Mouse (Mus musculus) layer of hippocampus, adult 11-12 months (tissue): ENCODE data around the gene Rnf26.

Source experiments
- DNase-seq: peaks from one replicate; pipeline ENCODE4 v3.0.0; 2022; ENCODE audit warnings: low spot score

Gene Rnf26

DNA sequence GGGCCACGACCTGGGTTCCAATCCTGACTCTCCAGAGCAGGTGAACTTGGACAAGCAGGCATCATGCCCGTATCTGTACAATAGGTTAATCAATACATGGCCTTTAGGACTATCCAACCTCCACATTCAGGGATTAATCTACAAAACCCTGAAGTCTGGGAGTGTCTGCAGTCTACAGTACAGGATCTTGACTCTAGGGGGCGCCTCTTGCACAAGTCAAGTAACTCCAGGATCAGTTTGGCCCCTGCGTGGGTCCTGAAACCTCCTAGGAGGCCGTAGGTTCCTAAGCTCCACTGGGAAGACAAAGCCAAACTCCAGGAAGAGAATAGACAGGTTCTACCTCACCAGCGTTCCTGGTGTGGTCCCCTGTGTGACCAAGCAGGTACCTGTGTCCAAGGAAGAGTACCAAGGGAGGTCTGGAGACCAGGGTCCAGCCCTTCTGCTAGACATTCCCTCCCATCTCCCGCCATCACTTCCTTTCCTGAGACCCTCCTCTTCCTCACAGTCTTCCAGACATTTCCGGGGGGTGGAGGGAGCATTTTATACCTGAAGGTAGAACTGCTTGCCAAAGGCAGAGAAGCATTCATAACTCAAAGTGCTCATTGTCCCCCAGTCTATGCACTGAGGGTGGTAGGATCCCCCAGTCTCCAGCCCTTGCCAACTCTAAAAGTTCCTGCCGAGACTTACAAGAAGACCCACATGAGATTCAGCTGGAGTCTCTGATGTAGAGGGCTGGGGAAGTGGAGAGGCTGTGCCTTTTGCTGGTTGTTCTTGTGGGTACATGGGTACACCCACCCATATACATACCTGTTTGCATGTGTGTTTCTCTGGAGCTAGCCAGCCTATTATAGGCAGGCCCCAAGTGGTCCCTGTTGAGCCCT, 38.7 kb downstream of the Rnf26 start:
- peak; percentile 58 for DNase-seq

DNA sequence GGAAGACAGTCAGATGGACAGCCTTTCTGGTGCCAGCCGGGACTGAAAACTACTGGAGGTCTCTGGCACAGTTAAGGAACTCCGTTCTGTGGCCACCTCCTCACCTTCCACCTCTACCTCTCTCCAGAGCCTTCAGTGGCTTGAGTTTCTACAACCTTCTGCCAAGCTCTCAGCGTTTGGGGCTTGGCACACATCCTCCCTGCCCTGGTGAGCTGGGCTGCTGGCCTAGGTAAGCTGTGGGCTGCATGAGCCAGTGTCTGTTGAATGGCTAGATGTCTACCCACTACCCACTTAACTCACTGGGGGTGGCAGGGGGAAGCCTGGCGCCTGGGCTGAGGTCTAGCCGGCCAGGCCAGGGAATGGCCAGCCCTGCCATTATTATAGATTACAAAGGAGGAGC, 40.2 kb downstream of the Rnf26 start:
- DNase-seq: peak; percentile 13

DNA sequence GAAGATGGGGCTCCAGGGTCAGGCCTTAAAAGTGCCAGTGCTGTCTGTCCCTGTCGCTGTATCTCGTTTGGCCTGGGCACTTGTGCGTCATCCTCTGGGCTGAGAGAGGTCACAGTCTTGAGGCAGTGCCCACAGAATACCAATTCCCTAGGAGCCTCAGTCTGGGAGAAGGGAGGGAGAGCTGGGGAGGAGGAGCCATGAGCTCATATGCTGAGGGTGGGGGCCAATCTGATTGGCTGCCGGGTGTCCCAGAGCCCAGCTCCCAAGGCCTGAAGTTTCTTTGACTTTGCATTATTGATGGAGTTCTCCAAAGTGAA, 40.8 kb downstream of the Rnf26 start:
- DNase-seq: peak; percentile 50

DNA sequence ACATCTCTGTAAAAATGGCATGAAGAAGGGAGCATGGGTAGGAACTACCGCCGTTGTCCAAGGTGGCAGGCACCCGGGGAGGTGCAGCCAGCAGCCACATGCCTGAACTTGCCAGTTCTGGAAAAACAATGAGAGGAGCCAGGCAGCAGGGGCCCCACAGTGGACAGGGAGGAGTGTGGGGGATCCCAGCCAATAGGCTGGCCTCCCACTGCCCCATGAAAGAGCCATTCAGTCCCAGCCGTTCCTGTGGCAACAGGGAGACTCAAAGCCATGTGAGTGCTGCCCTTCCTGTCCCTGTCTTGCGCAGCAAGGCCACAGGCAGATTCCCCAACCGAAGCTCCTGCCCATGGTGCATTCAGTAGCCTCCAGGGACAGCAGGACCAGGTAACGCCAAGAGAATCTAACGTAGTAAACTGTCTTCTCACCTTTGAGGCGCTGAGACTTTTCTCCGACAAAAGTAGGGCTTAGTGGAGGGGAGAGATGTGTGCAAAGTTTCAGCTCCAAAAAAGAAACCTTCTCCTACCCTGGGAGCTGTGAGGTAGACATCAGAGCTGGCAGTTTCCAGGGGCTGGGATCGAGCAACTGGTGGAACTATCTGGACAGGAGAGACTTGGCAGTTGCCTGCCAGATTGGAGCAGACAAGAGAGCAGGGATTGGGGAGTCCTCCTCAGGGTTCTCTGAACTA, 41.3 kb downstream of the Rnf26 start:
- peak; percentile 74 for DNase-seq

DNA sequence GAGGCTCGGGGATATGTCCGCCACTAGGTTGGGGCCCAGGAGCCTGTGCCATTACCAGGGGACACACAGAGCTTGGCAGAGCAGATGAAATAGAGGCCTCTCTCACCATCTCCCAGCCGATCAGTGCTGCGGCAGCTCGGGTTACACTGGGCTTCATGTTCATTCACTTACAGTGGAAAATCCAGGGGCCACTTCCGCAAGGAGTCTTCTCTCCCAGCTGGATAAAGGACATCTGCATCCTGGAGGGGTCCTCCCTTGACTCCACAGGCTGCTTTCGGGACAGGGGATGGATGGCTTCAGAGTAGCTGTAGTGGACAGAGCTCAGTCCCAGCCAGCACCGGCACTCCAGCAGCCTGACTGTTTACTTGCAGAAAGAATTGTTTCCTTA, 42.5 kb downstream of the Rnf26 start:
- DNase-seq: no peak

DNA sequence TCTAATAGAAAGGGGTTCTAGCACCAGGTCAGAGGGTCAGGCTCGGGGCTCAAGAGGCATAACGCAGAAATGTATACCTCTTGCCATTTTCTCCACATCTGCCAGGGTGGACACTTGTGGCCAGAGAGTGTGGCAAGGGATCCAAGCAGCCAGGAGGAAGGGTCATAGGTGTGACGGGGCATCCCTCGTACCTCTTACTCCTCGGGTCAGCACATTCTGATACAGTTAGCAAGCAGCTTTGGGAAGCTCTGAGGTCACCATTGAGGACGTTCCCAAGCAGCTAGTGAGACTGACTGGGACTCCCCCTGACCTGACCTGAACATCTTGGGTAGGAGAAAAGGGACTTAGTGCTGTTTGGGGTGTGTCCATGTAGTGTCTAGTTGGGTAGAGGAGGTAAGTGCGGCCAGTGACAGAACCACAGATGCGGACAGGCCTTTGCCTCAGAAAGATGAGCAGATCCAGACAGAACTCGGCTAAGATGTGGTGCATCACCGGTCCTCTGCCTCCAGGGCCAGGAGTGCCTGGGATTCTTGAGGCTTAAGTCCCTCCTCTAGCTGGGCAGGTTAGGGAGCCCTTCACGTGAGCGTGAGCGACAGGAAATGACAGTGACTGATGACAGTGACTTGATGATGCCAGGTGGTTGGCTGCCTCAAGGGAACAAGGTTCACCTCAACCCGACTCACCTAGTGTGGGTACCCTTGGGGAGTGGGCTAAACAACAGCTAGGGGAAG, 43.0 kb downstream of the Rnf26 start:
- no peak for DNase-seq

DNA sequence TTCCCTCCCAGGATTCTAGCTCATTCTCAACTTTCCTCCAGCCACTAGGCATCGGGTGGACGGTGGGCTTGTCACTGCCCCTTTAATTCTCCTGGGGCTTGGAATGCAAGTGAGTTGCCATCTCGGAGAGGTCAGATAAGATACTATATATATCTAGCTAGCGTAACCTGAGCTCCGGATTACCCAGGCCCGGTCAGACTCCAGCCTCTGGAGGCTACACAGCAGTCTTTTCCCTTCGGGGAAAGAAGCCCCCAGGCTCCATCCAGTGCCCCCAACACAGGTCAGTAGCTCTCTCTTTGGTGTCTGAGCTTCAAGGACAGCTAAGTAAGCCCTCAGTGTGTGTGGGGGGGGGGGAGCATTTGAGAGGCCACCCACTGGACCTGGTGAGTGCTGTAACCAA, 44.1 kb downstream of the Rnf26 start:
- DNase-seq: no peak

DNA sequence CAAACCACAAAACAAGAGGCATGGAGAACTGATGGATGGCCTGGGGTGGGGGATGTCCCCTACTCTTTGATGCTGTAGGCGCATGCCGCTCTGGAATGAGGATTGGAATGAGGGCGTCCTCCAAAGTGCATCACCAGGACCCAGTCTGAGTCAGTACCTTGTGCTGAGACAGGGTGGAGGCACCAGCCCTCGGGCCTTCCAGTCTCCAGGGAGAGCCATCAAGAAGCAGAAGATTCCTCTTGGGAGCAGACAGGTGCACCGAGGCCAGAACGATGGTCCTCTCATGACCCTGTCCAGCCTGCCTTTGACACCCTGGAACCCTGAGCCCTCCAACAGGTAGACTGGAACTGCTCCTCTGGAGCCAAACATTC, 45.4 kb downstream of the Rnf26 start:
- DNase-seq: peak; percentile 15

DNA sequence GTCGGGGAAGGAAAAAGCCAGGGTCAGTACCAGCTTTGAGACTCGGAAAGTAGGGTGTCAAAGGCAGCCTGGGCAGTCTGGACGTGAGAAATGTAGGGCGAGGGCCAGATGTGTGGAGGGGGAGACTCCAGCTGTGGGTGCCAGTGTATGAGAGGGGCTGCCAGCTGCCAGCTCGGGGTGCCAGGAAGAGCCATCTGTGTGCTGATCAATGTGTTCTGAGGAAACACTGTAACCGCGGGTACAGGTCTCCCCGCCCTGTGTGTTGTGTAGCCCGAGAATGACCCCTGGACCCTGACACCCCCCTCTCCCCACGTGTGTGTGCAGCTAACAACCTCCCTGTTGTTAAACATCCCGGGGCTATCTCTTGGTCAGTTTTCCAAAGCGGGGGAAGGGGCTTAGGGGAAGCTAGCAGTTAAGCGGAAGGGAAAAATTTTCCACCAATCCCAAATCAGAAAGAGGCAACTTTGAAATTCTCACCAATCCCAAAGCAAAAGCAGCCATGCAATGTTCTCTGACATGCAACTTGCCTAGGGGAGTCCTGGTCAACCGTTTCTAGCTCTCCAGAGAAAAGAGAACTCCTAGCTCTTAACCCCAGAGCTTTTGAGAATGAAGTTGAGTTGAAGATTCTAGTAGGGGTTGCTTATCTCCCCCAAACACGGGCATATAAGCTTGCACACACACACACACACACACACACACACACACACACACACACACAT, 45.9 kb downstream of the Rnf26 start:
- DNase-seq: no peak

DNA sequence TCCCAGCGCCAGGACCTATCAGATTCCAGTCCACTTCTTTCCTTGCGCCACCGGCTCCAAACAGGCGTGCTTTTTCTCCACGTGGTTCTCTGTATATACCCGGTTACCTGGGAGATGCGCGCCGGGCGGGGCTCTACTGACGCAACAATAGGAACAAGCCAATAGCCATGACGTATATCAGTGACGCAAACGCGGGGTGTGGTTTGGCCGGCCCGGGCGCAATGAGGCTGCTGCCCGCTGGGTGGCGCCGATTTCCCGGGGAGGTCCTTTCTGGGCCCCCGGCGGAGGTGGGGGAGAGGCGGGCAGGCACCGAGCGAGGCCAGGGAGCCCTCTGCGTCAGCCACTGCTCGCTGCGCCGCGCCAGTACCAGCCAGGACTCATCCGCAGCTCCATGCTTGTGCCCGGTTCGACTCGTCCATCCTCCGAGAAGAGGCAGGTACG, 46.5 kb downstream of the Rnf26 start, which contains the start of gene Usp2:
Gene Usp2, plus strand, starts transcription at position 237 of the 441 bp plus-strand sequence.
- DNase-seq: peak; percentile 100

DNA sequence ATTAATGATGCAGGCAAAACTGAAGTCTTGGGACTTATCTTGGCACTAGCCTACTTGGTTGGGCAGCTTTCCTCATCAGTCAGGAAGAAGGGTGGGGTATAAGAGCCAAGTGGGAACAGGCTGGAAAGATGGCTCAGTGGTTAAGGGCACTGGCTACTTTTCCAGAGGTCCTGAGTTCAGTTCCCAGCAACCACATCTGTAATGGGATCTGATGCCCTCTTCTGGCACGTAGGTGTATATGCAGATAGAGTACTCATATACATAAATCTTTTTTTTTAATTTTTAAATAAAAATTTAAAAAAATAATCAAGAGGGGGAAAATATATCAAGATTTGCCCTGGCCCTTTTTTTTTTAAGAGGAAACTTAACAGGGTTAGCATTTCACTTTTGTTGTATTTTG, 48.1 kb downstream of the Rnf26 start:
- DNase-seq: no peak

DNA sequence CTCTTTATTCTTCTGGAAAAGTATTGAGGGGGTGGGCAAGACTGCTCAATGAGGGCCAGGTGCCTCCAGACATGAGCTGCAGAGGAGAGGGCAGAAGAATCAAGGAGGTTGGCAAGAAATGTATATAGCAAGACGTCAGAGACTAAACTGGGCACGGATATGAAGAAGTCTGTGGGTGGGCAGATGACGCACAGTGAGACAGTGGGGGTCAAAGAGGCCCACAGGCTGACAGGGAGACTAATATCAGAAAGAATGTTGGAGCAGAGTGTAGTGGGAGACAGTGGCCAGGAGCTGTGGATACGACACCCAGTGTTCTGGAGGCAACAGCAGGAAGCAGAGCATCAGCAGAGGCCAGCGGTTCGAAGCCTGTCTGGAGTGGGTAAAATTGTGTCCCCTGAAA, 54.7 kb downstream of the Rnf26 start:
- no peak for DNase-seq

DNA sequence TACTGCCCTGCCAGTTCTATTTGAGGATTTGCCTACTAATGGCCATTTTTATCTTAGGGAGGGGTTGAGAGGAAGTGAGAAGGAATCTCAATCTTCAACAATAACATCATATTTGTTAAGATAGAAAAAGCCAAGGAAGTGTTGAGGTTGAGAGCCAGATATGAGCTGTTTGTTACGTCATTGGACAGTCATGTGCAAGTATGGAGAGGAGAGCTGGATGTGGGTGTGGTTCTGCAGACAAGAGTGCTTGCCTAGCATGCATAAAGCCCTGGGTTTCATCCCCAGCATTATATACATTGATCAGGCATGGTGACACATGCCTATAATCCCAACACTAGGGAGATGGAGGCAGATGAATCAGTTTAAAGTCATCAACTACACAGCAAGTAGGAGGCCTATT, 59.4 kb downstream of the Rnf26 start:
- DNase-seq: no peak

DNA sequence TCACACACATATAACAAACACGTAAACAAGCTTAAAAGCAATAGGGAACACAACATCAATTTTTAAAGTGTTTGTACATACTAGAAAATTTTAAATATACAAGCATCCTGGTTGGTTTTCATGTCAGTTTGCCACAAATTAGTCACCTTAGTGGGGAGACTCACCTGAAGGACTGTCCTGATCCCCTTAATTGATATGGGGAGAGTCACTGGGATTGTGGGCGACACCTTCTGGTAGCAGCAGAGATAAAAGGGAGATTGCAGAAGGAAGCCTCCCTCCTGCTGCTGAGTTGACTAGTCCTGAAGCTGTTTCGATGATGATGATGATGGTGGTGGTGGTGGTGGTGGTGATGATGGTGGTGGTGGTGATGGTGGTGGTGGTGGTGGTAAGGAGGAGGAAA, 60.5 kb downstream of the Rnf26 start:
- DNase-seq: no peak

DNA sequence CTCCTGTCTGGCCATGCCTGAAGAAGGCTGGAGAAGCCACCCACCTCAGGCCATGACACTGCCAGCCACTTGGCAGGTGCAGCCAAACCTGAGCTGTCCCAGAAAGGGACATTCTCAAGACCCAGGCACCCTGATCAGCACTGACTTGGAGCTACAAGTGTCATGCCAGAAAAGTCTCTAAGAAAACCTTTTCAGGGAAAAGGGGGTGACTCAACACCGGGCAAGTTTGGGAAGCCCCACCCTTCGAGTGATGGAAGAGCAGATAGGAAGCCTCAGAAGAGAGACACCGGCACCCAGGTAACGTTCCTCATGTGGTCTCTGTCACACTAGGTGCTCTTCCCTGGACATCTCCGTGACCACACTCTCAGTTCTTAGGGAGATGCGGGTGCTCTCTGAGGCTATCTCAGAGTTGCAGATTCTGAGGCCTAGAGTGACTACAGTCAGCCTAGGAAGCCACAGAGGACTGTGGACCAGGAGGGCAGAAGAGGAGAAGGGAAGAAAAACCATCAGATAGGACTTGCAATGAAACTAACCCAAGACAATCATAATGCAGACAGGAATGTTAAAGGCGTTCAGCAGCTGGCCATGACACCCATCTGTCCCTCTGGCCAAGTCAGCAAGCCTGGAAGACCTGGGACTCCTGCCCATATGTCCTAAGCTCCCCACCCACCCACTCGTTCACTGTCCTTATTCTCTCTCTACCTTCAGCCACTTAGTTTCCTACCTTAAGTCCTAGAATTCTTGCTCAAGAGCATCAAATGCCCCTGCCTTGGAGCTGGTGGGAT, 63.7 kb downstream of the Rnf26 start:
- DNase-seq: peak; percentile 99

DNA sequence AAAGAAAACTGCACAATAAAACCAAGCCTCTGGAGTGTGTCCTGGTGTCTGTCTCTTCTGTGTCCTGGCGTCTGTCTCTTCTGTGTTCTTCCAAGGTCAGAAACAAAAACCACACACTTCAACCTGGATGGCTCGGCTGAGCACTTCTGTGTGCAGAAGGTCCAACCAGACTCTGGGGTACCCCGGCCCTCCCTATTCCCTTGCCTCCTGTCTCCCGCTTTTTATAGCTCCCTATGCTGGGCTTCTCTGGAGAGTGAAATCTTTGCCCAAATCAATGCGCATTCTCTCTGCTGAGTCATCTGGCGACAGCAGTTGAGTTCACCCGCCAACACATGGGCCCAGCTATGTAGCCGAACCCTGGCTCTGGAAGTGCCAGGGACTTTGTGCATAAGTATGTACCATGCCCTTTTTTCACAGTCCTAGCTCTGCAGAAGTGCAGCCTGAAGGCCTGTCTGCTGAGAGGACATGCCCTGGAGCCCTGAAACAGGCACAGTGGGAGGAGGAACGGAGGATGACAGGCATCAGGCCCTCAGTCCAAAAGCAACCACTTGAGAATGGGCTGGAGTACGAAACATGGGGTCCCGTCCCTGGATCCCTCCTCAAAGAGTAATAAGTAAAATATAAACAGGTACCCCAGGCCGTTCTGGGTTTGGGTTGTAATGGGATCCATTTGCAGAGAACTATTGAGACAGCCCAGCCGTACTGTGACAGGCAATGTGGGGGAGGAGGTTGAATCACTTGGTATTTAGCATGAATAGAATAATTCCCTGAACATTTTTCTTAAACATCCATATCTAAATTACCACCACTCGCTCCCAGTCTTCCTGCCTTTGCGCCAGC, 64.6 kb downstream of the Rnf26 start:
- peak; percentile 100 for DNase-seq

DNA sequence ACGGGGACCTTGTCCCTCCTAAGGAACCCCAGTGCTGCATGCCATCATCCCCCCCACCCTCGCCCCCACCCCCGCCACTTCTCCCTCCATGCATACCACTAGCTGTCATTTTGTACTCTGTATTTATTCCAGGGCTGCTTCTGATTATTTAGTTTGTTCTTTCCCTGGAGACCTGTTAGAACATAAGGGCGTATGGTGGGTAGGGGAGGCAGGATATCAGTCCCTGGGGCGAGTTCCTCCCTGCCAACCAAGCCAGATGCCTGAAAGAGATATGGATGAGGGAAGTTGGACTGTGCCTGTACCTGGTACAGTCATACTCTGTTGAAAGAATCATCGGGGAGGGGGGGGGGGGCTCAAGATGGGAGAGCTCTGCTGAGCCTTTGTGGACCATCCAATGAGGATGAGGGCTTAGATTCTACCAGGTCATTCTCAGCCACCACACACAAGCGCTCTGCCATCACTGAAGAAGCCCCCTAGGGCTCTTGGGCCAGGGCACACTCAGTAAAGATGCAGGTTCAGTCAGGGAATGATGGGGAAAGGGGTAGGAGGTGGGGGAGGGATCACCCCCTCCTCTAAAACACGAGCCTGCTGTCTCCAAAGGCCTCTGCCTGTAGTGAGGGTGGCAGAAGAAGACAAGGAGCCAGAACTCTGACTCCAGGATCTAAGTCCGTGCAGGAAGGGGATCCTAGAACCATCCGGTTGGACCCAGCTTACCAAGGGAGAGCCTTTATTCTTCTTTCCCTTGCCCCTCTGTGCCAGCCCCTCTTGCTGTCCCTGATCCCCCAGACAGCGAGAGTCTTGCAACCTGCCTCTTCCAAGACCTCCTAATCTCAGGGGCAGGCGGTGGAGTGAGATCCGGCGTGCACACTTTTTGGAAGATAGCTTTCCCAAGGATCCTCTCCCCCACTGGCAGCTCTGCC, 65.5 kb downstream of the Rnf26 start:
- peak; percentile 100 for DNase-seq

DNA sequence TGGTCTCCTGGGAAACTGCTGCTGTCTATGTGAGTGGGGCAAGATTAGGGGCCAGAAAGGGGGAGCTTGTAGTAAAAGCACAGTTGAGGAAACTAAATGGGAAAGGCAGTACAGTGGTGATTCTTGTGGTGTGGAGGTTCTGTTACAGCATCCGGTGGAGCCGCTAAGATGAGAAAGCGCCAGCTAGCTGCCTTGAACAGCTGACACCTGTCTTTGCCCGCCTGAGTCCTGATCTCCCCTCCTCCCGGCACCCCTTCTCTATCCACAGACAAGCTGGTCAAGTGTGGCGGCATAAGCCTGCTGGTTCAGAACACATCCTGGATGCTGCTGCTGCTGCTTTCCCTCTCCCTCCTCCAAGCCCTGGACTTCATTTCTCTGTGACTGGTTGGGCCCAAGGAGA, 66.2 kb downstream of the Rnf26 start:
- no peak for DNase-seq

DNA sequence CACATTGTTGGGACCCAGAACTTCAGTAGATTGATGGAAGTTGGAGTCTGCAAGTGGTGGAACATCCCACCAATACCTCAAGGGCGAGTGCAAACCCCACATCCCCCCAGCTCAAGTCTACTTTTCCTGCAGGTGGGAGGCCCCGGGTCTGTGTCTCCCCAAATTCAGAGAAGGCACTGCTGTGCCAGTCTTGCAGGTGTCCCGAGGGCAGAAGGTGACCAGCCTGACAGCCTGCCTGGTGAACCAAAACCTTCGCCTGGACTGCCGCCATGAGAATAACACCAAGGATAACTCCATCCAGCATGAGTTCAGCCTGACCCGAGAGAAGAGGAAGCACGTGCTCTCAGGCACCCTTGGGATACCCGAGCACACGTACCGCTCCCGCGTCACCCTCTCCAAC, 66.9 kb downstream of the Rnf26 start:
- no peak for DNase-seq

DNA sequence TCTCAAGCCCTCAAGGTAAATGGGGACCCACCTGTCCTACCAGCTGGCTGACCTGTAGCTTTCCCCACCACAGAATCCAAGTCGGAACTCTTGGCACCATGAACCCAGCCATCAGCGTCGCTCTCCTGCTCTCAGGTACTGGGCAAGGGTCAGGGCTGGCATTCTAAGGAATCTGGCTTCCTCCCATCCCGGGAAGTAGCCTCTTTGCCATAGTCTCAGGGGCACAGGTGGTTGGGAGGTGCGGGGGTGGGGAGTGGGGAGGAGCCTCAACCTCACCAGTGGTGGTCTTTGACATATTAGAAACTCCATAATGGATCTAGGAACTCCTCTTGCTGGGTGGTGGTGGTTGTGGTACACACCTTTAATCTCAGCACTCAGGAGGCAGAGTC, 67.4 kb downstream of the Rnf26 start:
- DNase-seq: no peak
